Mouse (Mus musculus) C2C12 (cell line): ENCODE data around the gene Zfp688.
"Not testable (repeated sequence)": the region's sequence is repeated elsewhere in the genome, so short reads cannot be mapped to it uniquely, and the experiment has no call there.

Experiments used
- CEBPB ChIP-seq: IDR thresholded peaks from one replicate; pipeline ENCODE4 v1.6.1; 2011; ENCODE audit warnings: low read depth, mild to moderate bottlenecking, control low read depth, moderate library complexity
- CTCF ChIP-seq: IDR thresholded peaks from one replicate; pipeline ENCODE4 v1.5.1; 2011; ENCODE audit not compliant: control insufficient read depth, insufficient read depth, insufficient read length
- MYOG ChIP-seq: IDR thresholded peaks from one replicate; pipeline ENCODE4 v1.6.1; 2011; ENCODE audit not compliant: control insufficient read depth, insufficient read length; ENCODE audit errors: extremely low read depth
- USF1 ChIP-seq: IDR thresholded peaks from one replicate; pipeline ENCODE4 v1.6.1; 2011; ENCODE audit warnings: low read depth, mild to moderate bottlenecking, control low read depth, moderate library complexity

- TF ChIP-seq CTCF, USF1, MYOG, CEBPB: not testable (repeated sequence)
Observed at GRCm38 (mm10) chr7:127404101-127404500, 17.8 kb downstream of the Zfp688 start.
